Mouse (Mus musculus) liver, embryonic 14.5 days (tissue): ENCODE results near the gene Arpc4.

Experiments used
- CTCF ChIP-seq: IDR thresholded peaks from 2 replicates; pipeline ENCODE4 v1.5.1; 2016; ENCODE audit warnings: antibody characterized with exemption, low read depth, control low read depth
- EP300 ChIP-seq: IDR thresholded peaks from 2 replicates; pipeline ENCODE4 v1.6.1; 2016; ENCODE audit warnings: antibody characterized with exemption, low read depth

GRCm38 (mm10) chr6:113385160-113385714 is 7.3 kb downstream of the Arpc4 start:
- TF ChIP-seq CTCF (no peak), EP300 (no peak)
